In the genomic region with DNA sequence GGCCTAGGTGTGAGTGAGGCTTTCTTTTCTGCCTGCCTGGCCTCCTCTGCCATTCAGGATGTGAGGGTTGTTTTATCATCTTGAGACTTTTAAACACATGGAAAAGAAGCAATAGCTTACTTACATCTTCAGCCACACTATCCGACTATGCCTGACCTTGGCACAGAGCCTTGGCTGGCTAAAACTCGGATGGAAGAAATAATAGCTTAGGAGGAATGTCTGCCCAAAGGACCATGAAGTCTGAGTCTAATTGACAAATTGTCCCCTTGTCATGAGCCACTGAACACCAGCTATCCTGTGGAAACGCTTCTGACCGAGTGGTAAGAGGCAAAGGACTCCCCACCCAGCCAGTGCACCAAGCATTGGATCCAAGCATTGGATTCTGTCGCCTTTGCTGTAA, we compare ENCODE assay signal across 14 mouse cellular contexts. TPM values are rescaled to one million over a fixed set of nuclear protein-coding genes. Genes with fewer than 3 reads are reported as not detected.
DNase-seq lines count a peak whose midpoint lies in the region; ATAC-seq and TF ChIP-seq lines count a peak whose summit lies in the region.
"Had no signal": no experiment of that assay in that cellular context is flagged by ENCODE, and none has a peak within 500 bp of the region (broad histone marks: within the 10 kb centered on the region; RNA-seq: fewer than 3 reads in every experiment).

No protein-coding gene starts in this region.

- no peak overlapping the region for H3K9ac ChIP-seq in hindbrain, embryonic 15.5 days
- H3K9ac ChIP-seq in hindbrain, embryonic 11.5 days (ENCODE audit: low read depth, low read length): no peak overlapping the region
- no peak overlapping the region for H3K9ac ChIP-seq in lung, embryonic 15.5 days
- H3K9ac ChIP-seq: liver, embryonic 13.5 days had no signal

- 50% methylated on average over 5 of the region's 5 CpGs for WGBS in hindbrain, embryonic 15.5 days
- WGBS in hindbrain, embryonic 11.5 days: 61% methylated on average over 5 of the region's 5 CpGs
- 21% methylated on average over 5 of the region's 5 CpGs for WGBS in lung, embryonic 15.5 days

- no peaks in the 10 kb centered on the region for H3K27me3 ChIP-seq in hindbrain, embryonic 15.5 days
- H3K27me3 ChIP-seq in hindbrain, embryonic 11.5 days (ENCODE audit: control insufficient read depth, insufficient read depth, low read length): no peaks in the 10 kb centered on the region
- H3K27me3 ChIP-seq in lung, embryonic 15.5 days: no peaks in the 10 kb centered on the region
- H3K27me3 ChIP-seq: liver, embryonic 13.5 days had no signal

- H3K27ac ChIP-seq in hindbrain, embryonic 15.5 days (replicated peaks): peak overlapping the region; percentile 17; the same call in 1 of the 2 replicates
- no peak overlapping the region for H3K27ac ChIP-seq in hindbrain, embryonic 11.5 days (ENCODE audit: low read depth, low read length)
- peak overlapping the region; percentile 85 for H3K27ac ChIP-seq in lung, embryonic 15.5 days
- H3K27ac ChIP-seq in embryonic fibroblast, embryonic 13.5 days (ENCODE audit: insufficient read depth, low read length): peak overlapping the region; percentile 59
- H3K27ac ChIP-seq: liver, embryonic 13.5 days had no signal

- no peak for TF ChIP-seq CTCF in embryonic fibroblast, embryonic 13.5 days (IDR thresholded peaks at IDR 0.05; ENCODE audit: borderline replicate concordance, insufficient read depth, low read length)

- no peaks in the 10 kb centered on the region for H3K9me3 ChIP-seq in hindbrain, embryonic 15.5 days
- H3K9me3 ChIP-seq in hindbrain, embryonic 11.5 days (ENCODE audit: control insufficient read depth, low read length): no peaks in the 10 kb centered on the region
- H3K9me3 ChIP-seq in lung, embryonic 15.5 days: no peaks in the 10 kb centered on the region
- H3K9me3 ChIP-seq: heart, embryonic 10.5 days had no signal

- peaks cover 38% of the 10 kb centered on the region for H3K4me1 ChIP-seq in hindbrain, embryonic 15.5 days (replicated peaks)
- H3K4me1 ChIP-seq in hindbrain, embryonic 11.5 days (replicated peaks; ENCODE audit: control insufficient read depth, insufficient read depth, low read length): no peaks in the 10 kb centered on the region
- H3K4me1 ChIP-seq in lung, embryonic 15.5 days: peaks cover 70% of the 10 kb centered on the region
- H3K4me1 ChIP-seq in embryonic fibroblast, embryonic 13.5 days (ENCODE audit: control insufficient read depth, insufficient read depth, low read length): peaks cover 16% of the 10 kb centered on the region; the same call in 1 of the 2 replicates

- no peak for DNase-seq in hindbrain, embryonic 11.5 days (ENCODE audit: low spot score)
- DNase-seq in lung, postnatal 36 days: no peak
- peak; percentile 42 for DNase-seq in lung, postnatal 10 days
- no peak for DNase-seq in layer of hippocampus, adult 8-10 months (ENCODE audit: low spot score in 2 of 2)
- no peak for DNase-seq in right cerebral cortex, postnatal 36 days (ENCODE audit: low spot score in 2 of 2)
- DNase-seq: adrenal gland, adult 8-10 months; cerebellum, adult 18-20 months; liver, embryonic 13.5 days; thymus, postnatal 4 days had no signal

- 0 out of 2 replicates have a peak, but pooled peaks have one; percentile 12 for ATAC-seq in hindbrain, embryonic 15.5 days (ENCODE audit: low FRiP score, low read depth)
- ATAC-seq in hindbrain, embryonic 11.5 days (ENCODE audit: low FRiP score): no peak
- no peak for ATAC-seq in lung, embryonic 15.5 days (ENCODE audit: borderline replicate concordance, extremely low read depth, low FRiP score, low TSS enrichment)

- no peaks in the 10 kb centered on the region for H3K36me3 ChIP-seq in hindbrain, embryonic 15.5 days
- H3K36me3 ChIP-seq in hindbrain, embryonic 11.5 days (ENCODE audit: control insufficient read depth, insufficient read depth, low read length): peaks cover 7% of the 10 kb centered on the region; the same call in 1 of the 2 replicates
- peaks cover 15% of the 10 kb centered on the region for H3K36me3 ChIP-seq in lung, embryonic 15.5 days
- H3K36me3 ChIP-seq: liver, embryonic 13.5 days had no signal

- TF ChIP-seq POLR2A in embryonic fibroblast, embryonic 13.5 days (IDR thresholded peaks at IDR 0.05; ENCODE audit: low read depth, low read length): no peak

- H3K4me3 ChIP-seq in hindbrain, embryonic 15.5 days: no peak overlapping the region
- H3K4me3 ChIP-seq in hindbrain, embryonic 11.5 days (ENCODE audit: low read depth, low read length): no peak overlapping the region
- no peak overlapping the region for H3K4me3 ChIP-seq in lung, embryonic 15.5 days
- H3K4me3 ChIP-seq in embryonic fibroblast, embryonic 13.5 days (ENCODE audit: insufficient read depth, low read length): no peak overlapping the region
- H3K4me3 ChIP-seq: heart, embryonic 10.5 days; liver, embryonic 13.5 days had no signal

- no peak overlapping the region for H3K4me2 ChIP-seq in hindbrain, embryonic 15.5 days
- H3K4me2 ChIP-seq in hindbrain, embryonic 11.5 days (replicated peaks; ENCODE audit: low read depth, low read length): no peak overlapping the region
- H3K4me2 ChIP-seq in lung, embryonic 15.5 days: no peak overlapping the region
- H3K4me2 ChIP-seq: liver, embryonic 13.5 days; midbrain, embryonic 11.5 days had no signal

RNA-seq across cellular contexts. Expression of gene Antxr1, which starts 57.5 kb away (rescaled TPM):
- polyA plus RNA-seq in hindbrain, embryonic 15.5 days (2015; fragmentation: Nextera tagmentation; extraction: Ambion mirVana): 4.7 and 5.2 TPM in 2 replicates
- 4.5 and 7.4 TPM in 2 replicates for polyA plus RNA-seq in hindbrain, embryonic 11.5 days (2014; fragmentation: Nextera tagmentation; extraction: Ambion mirVana)
- 12.0 and 13.6 TPM in 2 replicates for polyA plus RNA-seq in lung, embryonic 15.5 days (2015; fragmentation: Nextera tagmentation; extraction: Ambion mirVana)
- polyA plus RNA-seq in embryonic fibroblast, embryonic 13.5 days (2011; ENCODE audit: insufficient read length, low read depth, missing spikeins): 172 and 200 TPM in 2 replicates
- 10 to 100 TPM; 11.2 to 16.5 (median 12.9) TPM for total RNA-seq in layer of hippocampus, adult 8-10 months (2022)

Comparison
In these comparisons a context has a peak if more than half of its experiments do, and no peak if none do; other contexts are left out.
1. RNA of gene Antxr1, which starts 57.5 kb away (polyA plus RNA-seq): 172 to 200 TPM in embryonic fibroblast, embryonic 13.5 days; 12.0 to 13.6 TPM in lung, embryonic 15.5 days, 4.5 to 7.4 TPM in hindbrain, embryonic 11.5 days and 4.7 to 5.2 TPM in hindbrain, embryonic 15.5 days; every median in the first group is over 10 times any median in the second.